Mouse (Mus musculus): ENCODE measurements around the gene Zfp85.
A peak's percentile ranks its signal among the peaks of the same experiment; 100 is the strongest.

DNA sequence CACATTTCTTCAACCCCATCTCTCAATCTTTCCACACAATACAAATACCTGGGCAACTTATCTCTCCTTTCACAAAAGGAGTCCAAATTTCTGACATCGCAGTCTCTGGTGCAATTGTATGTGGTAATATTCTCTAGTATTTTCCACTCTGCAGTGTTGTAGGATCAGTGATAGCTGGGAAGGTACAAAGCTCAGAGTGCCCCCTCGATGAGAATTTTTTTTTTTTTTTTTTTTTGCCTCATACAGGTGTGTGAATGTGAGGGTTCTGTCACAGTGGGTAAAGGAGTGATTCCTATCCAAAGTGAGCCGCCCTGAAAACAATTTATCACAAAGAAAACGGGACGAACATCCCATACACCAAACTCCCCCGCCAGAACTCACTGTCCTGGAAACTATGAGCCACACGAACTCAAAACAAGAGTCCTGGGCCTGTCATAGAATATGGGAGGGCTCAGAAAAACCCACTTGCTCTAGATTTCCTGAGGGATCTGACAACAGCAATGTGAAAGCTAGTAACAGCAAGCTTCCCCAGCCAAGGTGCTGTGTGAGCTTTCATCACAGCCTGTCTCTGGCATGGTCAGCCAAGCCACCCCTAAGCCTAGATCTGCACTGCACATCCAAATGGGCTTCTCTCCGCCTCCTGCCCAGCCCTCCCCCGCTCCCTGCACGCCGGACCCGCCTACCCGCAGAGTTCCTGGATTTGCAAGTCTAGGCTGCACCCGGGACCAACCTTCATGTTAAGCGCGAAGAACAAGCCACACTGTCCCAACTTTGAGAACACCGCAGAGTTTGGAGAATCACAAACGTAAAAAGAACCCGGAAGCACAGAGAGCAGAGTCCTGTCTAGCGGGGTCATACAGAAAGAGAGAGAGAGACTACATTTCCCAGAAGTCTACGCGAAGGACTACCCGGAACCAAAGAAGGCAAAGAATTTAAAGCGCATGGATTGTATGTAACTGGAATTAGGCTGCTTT, at the start of gene Zfp85:
- peak; percentile 12 for TF ChIP-seq POLR2A (IDR thresholded peaks at IDR 0.05; ENCODE audit: insufficient read depth, low read length)
- TF ChIP-seq EP300 (IDR thresholded peaks at IDR 0.05; ENCODE audit: insufficient read depth, low read depth, low read length): no peak
- no peak for TF ChIP-seq CTCF (IDR thresholded peaks at IDR 0.05; ENCODE audit: low read depth, low read length)
